Mouse (Mus musculus): ENCODE results near the gene Emc9. TPM values are rescaled to one million over a fixed set of nuclear protein-coding genes. Genes with fewer than 3 reads are reported as not detected.

The Emc9 gene
- polyA plus RNA-seq, 1 experiment from 2014 or later: 46.2 TPM

GRCm38 (mm10) chr14:55585566-55585960 lies 461 bp upstream of the Emc9 start:
- ATAC-seq (replicated peaks; ENCODE audit: low FRiP score) (peak; percentile 63), DNase-seq (ENCODE audit: low spot score) (no peak)
- 22% methylated on average over 6 of the region's 6 CpGs for WGBS
- Histone ChIP-seq H3K9me3 (ENCODE audit: control insufficient read depth, low read length) (no peaks in the 10 kb centered on the region), H3K4me1 (replicated peaks; ENCODE audit: control insufficient read depth, insufficient read depth, low read length) (peaks cover 40% of the 10 kb centered on the region), H3K36me3 (ENCODE audit: control insufficient read depth, insufficient read depth, low read length) (peaks cover 13% of the 10 kb centered on the region; the same call in 1 of the 2 replicates), H3K27ac (ENCODE audit: low read depth, low read length) (peak overlapping the region; percentile 98), H3K9ac (ENCODE audit: low read depth, low read length) (peak overlapping the region; percentile 56), H3K4me3 (ENCODE audit: low read depth, low read length) (peak overlapping the region; percentile 28), H3K27me3 (replicated peaks; ENCODE audit: control insufficient read depth, insufficient read depth, low read length) (no peaks in the 10 kb centered on the region), H3K4me2 (peak overlapping the region; percentile 94)

DNA sequence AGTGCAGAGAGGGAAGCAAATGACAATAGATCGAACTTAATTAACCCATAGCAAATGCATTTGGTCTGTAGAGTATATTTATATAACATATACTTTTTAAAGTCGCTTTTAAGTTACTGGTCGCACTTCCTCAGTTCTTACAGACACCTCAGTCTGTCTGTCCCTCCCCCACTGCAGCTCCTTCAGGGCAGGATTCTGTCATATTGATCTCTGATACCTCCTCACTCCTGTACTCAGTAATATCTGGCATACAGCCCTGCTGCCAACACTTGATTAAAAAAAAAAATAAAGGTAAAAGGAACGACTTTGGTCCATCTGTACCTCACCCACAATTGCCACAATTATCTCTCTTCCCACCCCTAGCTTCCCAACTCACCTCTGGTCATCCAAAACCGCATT lies 800 bp downstream of the Emc9 start:
- peak overlapping the region; percentile 98 for H3K27ac ChIP-seq (ENCODE audit: low read depth, low read length)
- peaks cover 15% of the 10 kb centered on the region; the same call in 1 of the 2 replicates for H3K36me3 ChIP-seq (ENCODE audit: control insufficient read depth, insufficient read depth, low read length)
- no peaks in the 10 kb centered on the region for H3K27me3 ChIP-seq (replicated peaks; ENCODE audit: control insufficient read depth, insufficient read depth, low read length)
- H3K4me3 ChIP-seq (ENCODE audit: low read depth, low read length): peak overlapping the region; percentile 68
- H3K4me2 ChIP-seq: peak overlapping the region; percentile 94
- H3K9ac ChIP-seq (ENCODE audit: low read depth, low read length): peak overlapping the region; percentile 71
- DNase-seq (ENCODE audit: low spot score): no peak
- H3K4me1 ChIP-seq (replicated peaks; ENCODE audit: control insufficient read depth, insufficient read depth, low read length): peaks cover 37% of the 10 kb centered on the region
- no peak for ATAC-seq (replicated peaks; ENCODE audit: low FRiP score)
- 30% methylated on average over 5 of the region's 5 CpGs for WGBS
- no peaks in the 10 kb centered on the region for H3K9me3 ChIP-seq (ENCODE audit: control insufficient read depth, low read length)

GRCm38 (mm10) chr14:55581981-55582681 lies 3.0 kb downstream of the Emc9 start:
- H3K4me2 ChIP-seq: no peak overlapping the region
- H3K27ac ChIP-seq (ENCODE audit: low read depth, low read length): no peak overlapping the region; the same call in 1 of the 2 replicates
- no peak for DNase-seq (ENCODE audit: low spot score)
- no peaks in the 10 kb centered on the region for H3K27me3 ChIP-seq (replicated peaks; ENCODE audit: control insufficient read depth, insufficient read depth, low read length)
- no peak for ATAC-seq (replicated peaks; ENCODE audit: low FRiP score)
- WGBS: 80% methylated on average over 9 of the region's 9 CpGs
- H3K4me3 ChIP-seq (ENCODE audit: low read depth, low read length): no peak overlapping the region
- no peak overlapping the region for H3K9ac ChIP-seq (ENCODE audit: low read depth, low read length)
- H3K9me3 ChIP-seq (ENCODE audit: control insufficient read depth, low read length): no peaks in the 10 kb centered on the region
- peaks cover 13% of the 10 kb centered on the region; the same call in 1 of the 2 replicates for H3K36me3 ChIP-seq (ENCODE audit: control insufficient read depth, insufficient read depth, low read length)
- peaks cover 40% of the 10 kb centered on the region for H3K4me1 ChIP-seq (replicated peaks; ENCODE audit: control insufficient read depth, insufficient read depth, low read length)

GRCm38 (mm10) chr14:55580731-55581130 lies 4.4 kb downstream of the Emc9 start:
- H3K9me3 ChIP-seq (ENCODE audit: control insufficient read depth, low read length): no peaks in the 10 kb centered on the region
- H3K4me1 ChIP-seq (replicated peaks; ENCODE audit: control insufficient read depth, insufficient read depth, low read length): peaks cover 29% of the 10 kb centered on the region
- no peak overlapping the region for H3K4me2 ChIP-seq
- no peak for ATAC-seq (replicated peaks; ENCODE audit: low FRiP score)
- H3K4me3 ChIP-seq (ENCODE audit: low read depth, low read length): no peak overlapping the region
- H3K9ac ChIP-seq (ENCODE audit: low read depth, low read length): no peak overlapping the region
- H3K36me3 ChIP-seq (ENCODE audit: control insufficient read depth, insufficient read depth, low read length): peaks cover 13% of the 10 kb centered on the region; the same call in 1 of the 2 replicates
- DNase-seq (ENCODE audit: low spot score): no peak
- no peaks in the 10 kb centered on the region for H3K27me3 ChIP-seq (replicated peaks; ENCODE audit: control insufficient read depth, insufficient read depth, low read length)
- WGBS: 86% methylated on average over 16 of the region's 16 CpGs
- H3K27ac ChIP-seq (ENCODE audit: low read depth, low read length): no peak overlapping the region

- Histone ChIP-seq H3K27ac (ENCODE audit: low read depth, low read length) (peak overlapping the region; percentile 35), H3K4me3 (ENCODE audit: low read depth, low read length) (no peak overlapping the region), H3K9ac (ENCODE audit: low read depth, low read length) (no peak overlapping the region), H3K27me3 (replicated peaks; ENCODE audit: control insufficient read depth, insufficient read depth, low read length) (no peaks in the 10 kb centered on the region), H3K4me2 (peak overlapping the region; percentile 77), H3K36me3 (ENCODE audit: control insufficient read depth, insufficient read depth, low read length) (peaks cover 13% of the 10 kb centered on the region; the same call in 1 of the 2 replicates), H3K9me3 (ENCODE audit: control insufficient read depth, low read length) (no peaks in the 10 kb centered on the region), H3K4me1 (replicated peaks; ENCODE audit: control insufficient read depth, insufficient read depth, low read length) (peaks cover 28% of the 10 kb centered on the region)
- DNase-seq (ENCODE audit: low spot score): no peak
- WGBS: 86% methylated on average over 23 of the region's 23 CpGs
- no peak for ATAC-seq (replicated peaks; ENCODE audit: low FRiP score)
Measured at GRCm38 (mm10) chr14:55579511-55580496, 5.3 kb downstream of the Emc9 start.

- WGBS: 17% methylated on average over 6 of the region's 6 CpGs
- H3K9me3 ChIP-seq (ENCODE audit: control insufficient read depth, low read length): no peaks in the 10 kb centered on the region
- DNase-seq (ENCODE audit: low spot score) (peak; percentile 56), ATAC-seq (replicated peaks; ENCODE audit: low FRiP score) (peak; percentile 58)
- H3K4me2 ChIP-seq: peak overlapping the region; percentile 77
- peak overlapping the region; percentile 88 for H3K9ac ChIP-seq (ENCODE audit: low read depth, low read length)
- H3K27ac ChIP-seq (ENCODE audit: low read depth, low read length): peak overlapping the region; percentile 81
- peaks cover 13% of the 10 kb centered on the region; the same call in 1 of the 2 replicates for H3K36me3 ChIP-seq (ENCODE audit: control insufficient read depth, insufficient read depth, low read length)
- H3K27me3 ChIP-seq (replicated peaks; ENCODE audit: control insufficient read depth, insufficient read depth, low read length): no peaks in the 10 kb centered on the region
- H3K4me1 ChIP-seq (replicated peaks; ENCODE audit: control insufficient read depth, insufficient read depth, low read length): peaks cover 20% of the 10 kb centered on the region
- peak overlapping the region; percentile 72 for H3K4me3 ChIP-seq (ENCODE audit: low read depth, low read length)
Measured at GRCm38 (mm10) chr14:55578668-55579269, 6.3 kb downstream of the Emc9 start.

- Histone ChIP-seq H3K9me3 (ENCODE audit: control insufficient read depth, low read length) (no peaks in the 10 kb centered on the region), H3K4me2 (peak within 1 kb of the TSS; percentile 77), H3K9ac (ENCODE audit: low read depth, low read length) (peak within 1 kb of the TSS; percentile 88), H3K4me1 (replicated peaks; ENCODE audit: control insufficient read depth, insufficient read depth, low read length) (peaks cover 16% of the 10 kb centered on the region; the same call in 1 of the 2 replicates), H3K27ac (ENCODE audit: low read depth, low read length) (peak within 1 kb of the TSS; percentile 81), H3K36me3 (ENCODE audit: control insufficient read depth, insufficient read depth, low read length) (peaks cover 13% of the 10 kb centered on the region; the same call in 1 of the 2 replicates), H3K27me3 (replicated peaks; ENCODE audit: control insufficient read depth, insufficient read depth, low read length) (no peaks in the 10 kb centered on the region), H3K4me3 (ENCODE audit: low read depth, low read length) (peak within 1 kb of the TSS; percentile 72)
- WGBS: 2% methylated on average over 32 of the region's 32 CpGs
- peak; percentile 80 for DNase-seq (ENCODE audit: low spot score)
- peak; percentile 83 for ATAC-seq (replicated peaks; ENCODE audit: low FRiP score)
Measured at GRCm38 (mm10) chr14:55577871-55578667, 7.0 kb downstream of the Emc9 start, which contains the start of gene Psme1. Psme1 (plus strand) TSS chr14:55578123.

All from liver, embryonic 11.5 days (tissue).